8 mouse cellular contexts compared by ENCODE assay signal in genomic region chr12:75701173-75702083, GRCm38 (mm10). TPM values are rescaled to one million over a fixed set of nuclear protein-coding genes. Genes with fewer than 3 reads are reported as not detected.
A peak's percentile ranks its signal among the peaks of the same experiment; 100 is the strongest.
DNase-seq lines count a peak whose midpoint lies in the region; ATAC-seq lines count a peak whose summit lies in the region.

No protein-coding gene starts in this region.

- peak overlapping the region; percentile 39 for H3K4me2 ChIP-seq in forebrain, embryonic 13.5 days
- H3K4me2 ChIP-seq in hindbrain, embryonic 13.5 days = peak overlapping the region; percentile 23
- H3K4me2 ChIP-seq in neural tube, embryonic 15.5 days = peak overlapping the region; percentile 48

- peaks cover 7% of the 10 kb centered on the region for H3K4me1 ChIP-seq in forebrain, embryonic 13.5 days
- H3K4me1 ChIP-seq in hindbrain, embryonic 13.5 days (replicated peaks) = peaks cover 7% of the 10 kb centered on the region; the same call in 1 of the 2 replicates
- H3K4me1 ChIP-seq in neural tube, embryonic 15.5 days = peaks cover 7% of the 10 kb centered on the region

- peak overlapping the region; percentile 10; the same call in 1 of the 2 replicates for H3K4me3 ChIP-seq in forebrain, embryonic 13.5 days
- no peak overlapping the region for H3K4me3 ChIP-seq in hindbrain, embryonic 13.5 days
- peak overlapping the region; percentile 6; the same call in 1 of the 2 replicates for H3K4me3 ChIP-seq in neural tube, embryonic 15.5 days (replicated peaks)

- peak; percentile 20 to 33 for DNase-seq in urinary bladder, postnatal 36 days (ENCODE audit: low spot score in 2 of 2)
- no peak for DNase-seq in urinary bladder, adult 2 months (ENCODE audit: low spot score)
- DNase-seq in liver = peak; percentile 18
- DNase-seq in cerebellum, adult 18-20 months = no peak
- no peak for DNase-seq in left cerebral cortex, adult 11 months (ENCODE audit: low spot score)

- H3K27me3 ChIP-seq in forebrain, embryonic 13.5 days = no peaks in the 10 kb centered on the region
- no peaks in the 10 kb centered on the region for H3K27me3 ChIP-seq in hindbrain, embryonic 13.5 days
- no peaks in the 10 kb centered on the region for H3K27me3 ChIP-seq in neural tube, embryonic 15.5 days (replicated peaks)

- H3K27ac ChIP-seq in forebrain, embryonic 13.5 days = no peak overlapping the region
- no peak overlapping the region for H3K27ac ChIP-seq in hindbrain, embryonic 13.5 days
- H3K27ac ChIP-seq in neural tube, embryonic 15.5 days (replicated peaks) = no peak overlapping the region

- 43% methylated on average over 21 of the region's 21 CpGs for WGBS in forebrain, embryonic 13.5 days
- 45% methylated on average over 21 of the region's 21 CpGs for WGBS in hindbrain, embryonic 13.5 days
- 27% methylated on average over 21 of the region's 21 CpGs for WGBS in neural tube, embryonic 15.5 days

- no peak overlapping the region for H3K9ac ChIP-seq in forebrain, embryonic 13.5 days
- no peak overlapping the region for H3K9ac ChIP-seq in hindbrain, embryonic 13.5 days
- H3K9ac ChIP-seq in neural tube, embryonic 15.5 days (replicated peaks) = no peak overlapping the region

- peaks cover 6% of the 10 kb centered on the region; the same call in 1 of the 2 replicates for H3K9me3 ChIP-seq in forebrain, embryonic 13.5 days (replicated peaks)
- no peaks in the 10 kb centered on the region for H3K9me3 ChIP-seq in hindbrain, embryonic 13.5 days
- H3K9me3 ChIP-seq in neural tube, embryonic 15.5 days (replicated peaks) = no peaks in the 10 kb centered on the region

- no peaks in the 10 kb centered on the region for H3K36me3 ChIP-seq in forebrain, embryonic 13.5 days (ENCODE audit: poor library complexity, severe bottlenecking)
- H3K36me3 ChIP-seq in hindbrain, embryonic 13.5 days = no peaks in the 10 kb centered on the region
- H3K36me3 ChIP-seq in neural tube, embryonic 15.5 days = no peaks in the 10 kb centered on the region

- ATAC-seq in forebrain, embryonic 13.5 days = 0 out of 2 replicates have a peak, but pooled peaks have one; percentile 13
- ATAC-seq in hindbrain, embryonic 13.5 days (ENCODE audit: low FRiP score) = no peak
- no peak for ATAC-seq in neural tube, embryonic 15.5 days (ENCODE audit: low FRiP score)

RNA-seq across cellular contexts. Expression of gene Wdr89, which starts 32.1 kb away (rescaled TPM):
- 13.4 and 15.8 TPM in 2 replicates for polyA plus RNA-seq in urinary bladder, adult 2 months (2012; rRNA removed)
- 8.4 and 9.3 TPM in 2 replicates for polyA plus RNA-seq in forebrain, embryonic 13.5 days (2015; fragmentation: Nextera tagmentation; extraction: Ambion mirVana)
- 5.4 and 6.2 TPM in 2 replicates for polyA plus RNA-seq in hindbrain, embryonic 13.5 days (2015; fragmentation: Nextera tagmentation; extraction: Ambion mirVana)
- polyA plus RNA-seq in neural tube, embryonic 15.5 days (2015; fragmentation: Nextera tagmentation; extraction: Ambion mirVana) = 5.2 and 7.2 TPM in 2 replicates

RNA-seq across cellular contexts. Expression of gene Sgpp1, which starts 34.1 kb away (rescaled TPM):
- polyA plus RNA-seq in urinary bladder, adult 2 months (2012; rRNA removed) = 25.1 and 27.8 TPM in 2 replicates
- polyA plus RNA-seq in forebrain, embryonic 13.5 days (2015; fragmentation: Nextera tagmentation; extraction: Ambion mirVana) = 9.3 and 10.1 TPM in 2 replicates
- 8.3 and 9.2 TPM in 2 replicates for polyA plus RNA-seq in hindbrain, embryonic 13.5 days (2015; fragmentation: Nextera tagmentation; extraction: Ambion mirVana)
- polyA plus RNA-seq in neural tube, embryonic 15.5 days (2015; fragmentation: Nextera tagmentation; extraction: Ambion mirVana) = 11.6 and 13.8 TPM in 2 replicates

Comparison
In these comparisons a context has a peak if more than half of its experiments do, and no peak if none do; other contexts are left out.
1. DNase-seq: peak in urinary bladder, postnatal 36 days (2 of 2) and liver (single experiment); none in urinary bladder, adult 2 months (single experiment), cerebellum, adult 18-20 months (0 of 2) and left cerebral cortex, adult 11 months (single experiment).
2. Peak in every context shown above with its lines, with median percentiles within 50 percentile points of each other: H3K4me2 ChIP-seq.